Mouse (Mus musculus) c-Kit-positive CD71-positive TER-119-positive erythroid progenitor cells, embryonic 14.5 days (primary cell): ENCODE results near the gene Gm20843.
"Not testable (repeated sequence)": the region's sequence is repeated elsewhere in the genome, so short reads cannot be mapped to it uniquely, and the experiment has no call there.

Experiments used
- DNase-seq: peaks from one replicate; pipeline ENCODE4 v3.0.0-alpha.2; 2013; ENCODE audit warnings: low spot score

Gene Gm20843

DNA sequence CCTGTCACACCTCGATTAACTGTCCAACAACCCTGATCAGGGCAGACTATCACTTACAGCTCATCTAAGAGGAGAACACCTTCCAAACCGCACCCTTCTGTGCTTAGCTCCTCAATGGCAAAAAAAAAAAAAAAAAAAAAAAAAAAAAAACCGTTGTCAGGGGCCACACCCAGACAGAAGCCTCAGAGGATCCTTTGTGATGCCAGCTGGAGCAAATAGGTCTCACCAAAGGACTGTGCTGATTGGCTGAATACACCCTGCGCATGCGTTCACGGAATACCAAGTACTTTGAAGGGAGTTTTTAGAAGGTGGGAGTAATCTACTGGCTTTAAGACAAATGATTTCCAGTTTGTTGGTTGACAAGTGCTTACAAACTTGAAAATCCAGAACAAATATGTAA lies at the start of gene Gm20843:
TSS of gene Gm20843 (minus strand) at position 101 of the 400 bp plus-strand sequence.
- DNase-seq, result not testable (repeated sequence)
